Mouse (Mus musculus): ENCODE measurements around the gene 9230104L09Rik. TPM values are rescaled to one million over a fixed set of nuclear protein-coding genes. Genes with fewer than 3 reads are reported as not detected.

Gene 9230104L09Rik
- total RNA-seq, 1 experiment from 2014 or later = 1.2 TPM

DNA sequence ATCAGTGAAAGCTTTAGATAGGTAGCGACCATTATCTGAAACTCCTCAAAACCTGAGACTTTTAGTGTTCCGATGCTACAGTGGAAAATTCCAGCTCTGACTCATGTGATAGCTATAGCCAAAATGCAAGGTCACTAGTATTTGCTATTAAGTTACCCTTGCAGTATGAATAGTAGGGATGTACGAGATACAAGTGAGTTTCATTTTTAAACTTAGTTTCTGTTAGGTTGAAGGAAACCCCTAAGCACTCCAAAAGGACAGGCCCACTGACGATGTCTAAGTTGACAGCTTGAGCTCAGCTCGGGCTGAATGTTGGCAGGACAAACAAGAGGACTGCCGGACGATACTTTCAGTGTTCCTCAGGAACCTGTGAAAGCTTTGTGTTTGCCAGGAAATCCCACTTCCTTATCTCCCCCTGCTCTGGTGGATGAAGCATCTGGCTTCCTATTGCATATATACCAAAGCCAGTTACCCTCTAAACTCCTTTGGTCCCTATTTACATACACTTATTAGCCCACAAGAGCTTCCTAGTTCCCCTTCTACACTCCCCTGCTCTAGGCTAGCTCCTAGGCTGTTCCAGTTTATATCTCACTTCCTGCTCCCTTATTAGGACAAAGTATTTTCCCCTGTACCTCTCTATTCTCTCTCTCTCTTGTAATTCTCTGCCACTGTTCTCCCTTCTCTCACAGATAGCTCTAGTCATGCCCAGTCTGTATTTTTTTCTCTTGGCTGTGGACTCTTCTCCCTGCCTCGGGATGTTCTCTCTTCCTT, 8.0 kb downstream of the 9230104L09Rik start:
- no peak for DNase-seq

DNA sequence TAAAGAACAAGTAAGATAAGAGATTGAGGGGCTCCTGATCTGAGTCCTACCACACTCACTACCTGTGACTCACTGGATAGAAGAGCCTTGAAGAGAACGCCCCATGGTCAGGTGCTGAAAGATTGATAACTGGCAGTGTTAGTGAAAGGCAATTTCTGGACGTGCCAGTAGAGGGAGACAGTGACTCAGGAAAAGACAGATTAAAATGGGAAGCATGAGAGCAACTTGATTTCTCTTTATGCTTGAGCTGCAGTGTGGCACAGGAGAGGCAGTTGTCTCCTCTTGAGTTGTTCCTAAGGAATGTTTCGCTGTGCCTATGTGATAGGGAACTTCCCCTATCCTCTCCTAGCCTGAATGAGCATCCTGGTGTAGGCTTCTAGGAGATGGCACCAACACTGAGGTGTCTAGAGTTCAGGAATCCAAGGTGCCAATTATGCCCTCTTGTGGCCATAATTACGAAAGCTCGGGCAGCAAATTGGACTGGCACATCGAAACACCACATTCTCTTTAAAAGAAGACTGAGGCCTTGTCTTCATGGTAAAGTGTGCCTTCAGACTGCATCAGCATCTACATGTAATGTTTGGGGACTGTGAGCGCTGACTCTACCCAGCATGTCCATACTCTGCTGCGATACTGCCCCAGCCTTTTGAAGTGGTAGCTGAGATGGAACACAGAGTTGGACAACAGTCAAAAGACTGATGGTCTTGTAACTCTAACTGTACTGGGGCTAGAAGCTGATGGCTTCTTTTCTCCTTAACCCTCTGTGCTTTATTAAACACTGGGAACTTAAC, 13.5 kb downstream of the 9230104L09Rik start:
- DNase-seq = peak; percentile 58

DNA sequence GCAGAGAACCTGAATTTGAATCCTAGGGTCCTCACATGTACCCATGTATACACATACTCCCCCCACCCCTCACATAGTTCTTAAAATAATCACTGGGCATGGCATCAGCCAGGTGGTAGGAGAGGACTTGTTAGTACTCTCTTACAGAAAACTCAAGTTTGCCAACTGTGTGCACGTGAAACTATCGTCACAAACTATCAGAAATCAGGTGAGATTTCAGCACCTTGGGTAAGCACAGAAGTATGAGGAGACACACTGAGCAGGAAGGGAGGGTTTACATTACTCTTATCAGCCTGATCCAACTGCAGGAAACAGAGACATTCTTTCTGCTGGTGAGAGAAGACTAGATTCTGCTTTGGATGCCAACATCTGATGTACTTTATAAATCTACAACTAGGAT, 25.6 kb downstream of the 9230104L09Rik start:
- DNase-seq = no peak

DNA sequence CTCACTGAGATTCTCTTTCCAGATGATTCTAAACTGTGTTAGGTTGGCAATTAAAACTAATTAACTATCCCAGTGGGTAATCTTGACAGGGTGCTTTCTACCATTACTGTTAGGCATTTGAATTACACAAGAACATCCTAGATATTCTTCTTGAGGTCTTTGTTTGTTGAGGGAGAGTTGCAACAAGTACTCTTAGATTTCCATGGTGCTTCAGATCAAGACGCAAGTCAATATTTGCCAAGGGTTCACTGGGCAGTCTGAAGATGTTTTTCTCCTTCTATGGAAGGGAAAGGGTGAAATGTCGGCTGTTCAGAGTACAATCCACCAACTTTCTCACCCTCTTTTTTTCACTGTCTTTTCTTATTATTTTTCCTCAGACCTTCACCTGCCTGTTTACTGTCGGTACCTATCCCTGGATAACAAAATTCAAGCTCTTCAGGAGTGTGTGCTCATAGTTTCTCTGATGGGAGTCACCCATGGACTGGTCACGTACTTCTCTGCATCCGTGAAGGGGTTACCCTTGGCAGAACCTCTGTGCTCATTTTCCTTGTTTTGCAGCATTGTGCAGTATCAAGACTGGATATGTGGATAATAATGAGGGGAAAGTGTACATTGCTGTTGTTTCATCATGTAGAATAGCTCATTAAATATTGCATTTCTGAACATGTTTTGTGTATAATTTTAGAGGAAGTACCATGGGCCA, 26.6 kb downstream of the 9230104L09Rik start:
- DNase-seq = no peak

DNA sequence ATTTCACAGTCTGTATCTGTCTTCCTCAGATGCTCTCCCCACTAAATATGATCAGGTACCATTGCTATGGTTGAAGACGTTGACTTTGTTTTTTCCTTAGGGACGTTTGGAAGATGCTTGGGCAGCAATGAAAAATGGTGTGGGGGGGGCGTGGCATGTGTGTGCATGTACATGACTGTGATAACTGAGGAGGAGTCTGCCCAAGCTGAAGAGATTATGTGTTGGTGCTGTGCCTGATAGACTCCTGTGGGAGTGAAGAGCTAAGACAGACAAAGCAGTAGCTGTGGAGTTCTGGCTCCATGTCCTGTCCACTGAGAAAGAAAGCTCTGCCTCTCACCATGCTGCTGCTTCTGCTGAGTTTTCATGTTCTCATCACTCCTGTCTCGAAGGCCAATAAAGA, 29.9 kb downstream of the 9230104L09Rik start, which contains the start of gene Cst9:
Cst9 (plus strand) TSS at position 236 of the 400 bp plus-strand sequence.
- no peak for DNase-seq

DNA sequence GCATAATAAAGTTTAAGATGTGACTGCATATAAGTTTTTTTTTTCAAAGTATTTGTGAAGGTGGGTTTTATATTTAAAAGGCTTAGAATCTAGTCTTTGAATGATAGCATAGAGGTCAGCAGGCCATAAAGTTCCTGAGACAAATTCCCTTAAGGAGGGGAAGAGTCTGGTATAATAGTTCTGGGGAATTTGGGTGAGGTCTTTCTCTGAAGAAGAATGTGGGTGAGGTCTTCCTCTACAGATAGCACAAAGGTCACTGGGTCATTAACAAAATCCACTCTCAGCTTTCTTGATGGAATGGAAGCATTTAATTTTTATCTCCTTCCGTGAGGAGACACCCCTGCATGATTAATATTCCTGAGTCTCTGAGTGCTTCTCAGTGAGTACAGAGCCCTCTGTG, 38.9 kb downstream of the 9230104L09Rik start:
- DNase-seq = no peak

DNA sequence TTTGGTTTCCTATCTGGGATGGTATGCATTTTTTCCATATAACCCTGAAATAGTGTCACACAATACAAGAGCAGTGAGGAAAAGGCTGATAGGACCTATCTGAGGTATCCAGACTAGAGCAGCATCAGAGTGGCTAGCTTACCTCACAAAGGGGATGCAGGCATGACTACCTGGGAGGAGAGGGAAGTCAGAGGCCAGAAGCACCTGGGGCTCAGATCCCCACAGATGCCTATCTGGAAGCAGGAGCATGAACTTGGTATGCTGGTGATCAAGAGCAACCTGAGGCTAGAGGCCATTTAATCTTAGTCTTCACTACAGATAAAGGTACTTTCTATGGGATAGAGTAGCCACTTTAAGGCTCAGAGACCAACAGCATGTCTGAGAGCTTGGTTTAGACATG, 44.9 kb downstream of the 9230104L09Rik start, which contains the start of gene Cst13:
Cst13 (plus strand) TSS at position 173 of the 400 bp plus-strand sequence.
- DNase-seq = no peak

DNA sequence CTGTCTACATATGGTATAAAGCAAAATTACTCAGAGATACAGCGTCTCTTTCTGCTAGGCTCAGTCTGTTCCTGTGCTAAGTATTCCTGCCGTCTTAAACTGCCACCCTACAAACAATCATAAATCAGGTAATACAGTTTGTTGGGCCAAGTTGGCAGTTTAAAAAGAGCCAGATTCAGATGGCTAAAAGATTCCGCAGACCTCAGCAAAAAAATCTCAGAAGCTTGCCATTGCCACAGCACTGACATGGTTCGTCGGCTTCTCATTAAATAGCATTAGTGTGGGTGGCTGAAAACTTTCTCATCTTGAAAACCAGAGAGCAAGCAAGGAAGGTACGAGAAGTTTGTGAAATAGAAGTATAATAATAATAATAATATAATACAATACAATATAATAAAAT, 58.1 kb downstream of the 9230104L09Rik start:
- DNase-seq = no peak

DNA sequence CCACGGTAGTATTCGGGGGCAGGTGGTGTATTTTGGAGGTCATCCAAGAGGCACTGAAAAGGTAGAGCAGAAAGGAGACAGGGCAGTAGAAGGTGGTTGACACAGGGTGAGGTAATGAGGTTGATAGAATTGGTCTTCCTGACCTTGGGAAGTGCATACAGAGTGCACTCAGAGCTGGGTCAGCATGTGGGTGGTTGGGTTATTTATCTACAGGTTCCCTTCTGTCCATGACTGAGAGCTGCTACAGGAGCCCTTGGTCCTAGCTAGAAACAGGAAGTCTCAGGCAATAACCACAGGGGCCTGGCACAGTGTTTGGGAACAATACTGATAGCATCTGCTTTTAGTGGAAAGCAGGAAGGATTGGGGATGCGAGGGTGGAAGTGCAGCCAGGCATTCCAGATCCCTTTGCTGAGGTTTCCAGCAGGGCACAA, 63.3 kb downstream of the 9230104L09Rik start:
- no peak for DNase-seq

DNA sequence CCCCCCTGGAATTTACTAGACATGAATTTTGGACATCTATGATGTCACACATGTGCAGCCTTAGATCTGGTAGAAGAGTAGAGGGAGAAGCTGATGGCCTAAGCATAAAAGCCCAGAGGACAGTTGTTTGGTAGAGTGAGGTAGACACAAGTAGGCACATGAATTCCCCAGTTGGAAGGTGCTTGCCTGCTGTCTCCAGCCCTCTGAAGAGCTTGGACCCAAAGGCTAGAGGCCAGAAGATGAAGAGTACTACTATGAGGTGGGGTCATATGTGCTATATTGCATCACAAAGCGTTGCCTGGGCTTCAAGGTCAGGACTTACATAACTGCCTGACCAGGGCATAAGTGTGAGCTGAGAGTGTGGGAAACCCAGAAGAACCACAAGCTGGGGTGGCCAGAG, 66.4 kb downstream of the 9230104L09Rik start, which contains the start of gene Cst8:
Cst8 (plus strand) TSS at position 301 of the 400 bp plus-strand sequence.
- DNase-seq = no peak

Other genes starting within 250 kb of the 9230104L09Rik start
- 22.6 and 25.7 TPM in 2 replicates for gene Nxt1, start 192.4 kb downstream of the 9230104L09Rik start, total RNA-seq (2021)
- gene Gzf1, start 184.0 kb downstream of the 9230104L09Rik start, total RNA-seq (2021) = 28.8 and 36.0 TPM in 2 replicates
- 6.6 and 8.7 TPM in 2 replicates for gene Napb, start 132.6 kb downstream of the 9230104L09Rik start, total RNA-seq (2021)
- gene Cstl1, start 114.7 kb downstream of the 9230104L09Rik start, total RNA-seq (2021) = 0.52 TPM in 1 of 2 replicates, not detected in the other
- gene Cst11, start 93.5 kb downstream of the 9230104L09Rik start, total RNA-seq (2021) = not detected in 2 replicates
- gene 8030411F24Rik, start 83.0 kb downstream of the 9230104L09Rik start, total RNA-seq (2021) = not detected in 2 replicates
- gene Cst12, start 75.7 kb downstream of the 9230104L09Rik start, total RNA-seq (2021) = not detected in 2 replicates
- gene Cst8, start 66.3 kb downstream of the 9230104L09Rik start, total RNA-seq (2021) = 172 and 207 TPM in 2 replicates
- gene Cst13, start 45.0 kb downstream of the 9230104L09Rik start, total RNA-seq (2021) = 0.58 TPM in 1 of 2 replicates, not detected in the other
- gene Cst9, start 29.9 kb downstream of the 9230104L09Rik start, total RNA-seq (2021) = not detected in 2 replicates
- 728 and 742 TPM in 2 replicates for gene Cst3, start 10.7 kb upstream of the 9230104L09Rik start, total RNA-seq (2021)
- not detected in 2 replicates for gene Gm1330, start 138.2 kb upstream of the 9230104L09Rik start, total RNA-seq (2021)
- gene Gm10750, start 152.2 kb upstream of the 9230104L09Rik start, total RNA-seq (2021) = not detected in 2 replicates

All from adrenal gland, postnatal 25 days (tissue).